Mouse (Mus musculus): ENCODE results near the gene Dop1b. TPM values are rescaled to one million over a fixed set of nuclear protein-coding genes. Genes with fewer than 3 reads are reported as not detected.

Gene Dop1b
- total RNA-seq (2023) = 10 to 100 TPM; 68.6 to 77.9 TPM

GRCm38 (mm10) chr16:93711411-93712188 lies at the start of gene Dop1b:
Gene Dop1b, plus strand, starts transcription at chr16:93711904.

GRCm38 (mm10) chr16:93682689-93683507 lies 28.8 kb upstream of the Dop1b start, which contains the start of gene Cbr3:
Gene Cbr3, plus strand, starts transcription at chr16:93683215.

GRCm38 (mm10) chr16:93831627-93832395 lies 120.1 kb downstream of the Dop1b start, which contains the start of gene Morc3:
Gene Morc3, plus strand, starts transcription at chr16:93832121.

Other genes with a start within 250 kb of the Dop1b start
- 1 to 10 TPM; 1.8 to 2.0 TPM for gene Setd4, start 107.8 kb upstream of the Dop1b start, total RNA-seq (2023)
- 1 to 10 TPM; 6.9 to 9.4 TPM for gene Cbr1, start 106.1 kb upstream of the Dop1b start, total RNA-seq (2023)
- not detected for gene Gm5678, start 83.8 kb upstream of the Dop1b start, total RNA-seq (2023)
- gene Cbr3, start 28.7 kb upstream of the Dop1b start, total RNA-seq (2023) = 1 to 10 TPM; 2.1 to 2.3 TPM
- gene Morc3, start 120.2 kb downstream of the Dop1b start, total RNA-seq (2023) = 100 to 1,000 TPM; 115 to 144 TPM
- 10 to 100 TPM; 21.2 to 23.1 TPM for gene Chaf1b, start 172.0 kb downstream of the Dop1b start, total RNA-seq (2023)

Data from neutrophil, adult 83 days (primary cell).